Mouse (Mus musculus) CD4-positive, CD25-positive, alpha-beta regulatory T cell, adult 2 months (primary cell): ENCODE measurements around the gene Msantd3.

Experiments used
- DNase-seq: peaks from one replicate; pipeline ENCODE4 v3.0.0-alpha.2; 2012; ENCODE audit warnings: low read depth, low spot score

Gene Msantd3

GRCm38 (mm10) chr4:48539841-48540575 lies at the start of gene Msantd3:
Msantd3 (plus strand) TSS chr4:48539935.
- no peak for DNase-seq

DNA sequence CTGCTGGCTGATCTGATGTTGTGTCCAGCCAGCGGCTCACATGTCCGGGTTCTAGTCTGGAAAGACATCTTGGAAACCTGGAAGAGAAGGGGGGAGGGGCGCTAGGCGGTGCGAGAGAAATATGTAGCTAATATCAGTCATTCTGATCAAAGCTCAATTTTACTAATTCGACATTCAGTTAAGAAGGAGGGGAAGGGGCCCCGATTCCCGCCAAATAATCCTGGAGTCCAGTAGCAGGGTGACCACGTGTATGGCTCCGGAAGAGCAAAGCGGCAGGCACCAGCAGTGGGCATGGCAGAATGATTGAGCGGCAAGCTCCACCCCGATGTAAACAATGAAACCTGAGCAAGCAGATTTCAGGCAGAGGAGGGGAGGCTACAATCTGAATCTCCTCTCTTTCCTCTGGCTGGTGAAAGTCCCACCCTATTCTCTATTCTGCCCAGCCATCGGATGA lies 48.4 kb upstream of the Msantd3 start:
- no peak for DNase-seq

DNA sequence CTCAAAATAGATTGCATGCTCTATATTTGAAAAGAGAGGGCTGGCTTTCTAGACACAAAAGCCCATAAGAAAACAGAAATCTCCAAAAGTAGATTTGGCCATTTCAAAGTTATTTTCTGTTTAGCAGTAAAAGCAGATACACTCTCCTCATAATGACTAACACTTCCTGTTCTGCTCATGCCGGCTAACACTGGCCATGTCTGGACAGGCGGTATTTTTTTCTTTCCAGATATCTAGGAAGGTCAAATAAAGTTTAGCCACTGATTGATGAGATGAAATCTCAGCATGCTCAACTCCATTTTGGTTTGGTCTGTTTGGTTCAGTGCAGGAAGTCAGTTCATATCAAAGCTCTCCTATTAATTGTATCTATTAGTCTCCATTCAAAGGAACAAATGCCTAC lies 47.2 kb upstream of the Msantd3 start:
- DNase-seq = no peak

DNA sequence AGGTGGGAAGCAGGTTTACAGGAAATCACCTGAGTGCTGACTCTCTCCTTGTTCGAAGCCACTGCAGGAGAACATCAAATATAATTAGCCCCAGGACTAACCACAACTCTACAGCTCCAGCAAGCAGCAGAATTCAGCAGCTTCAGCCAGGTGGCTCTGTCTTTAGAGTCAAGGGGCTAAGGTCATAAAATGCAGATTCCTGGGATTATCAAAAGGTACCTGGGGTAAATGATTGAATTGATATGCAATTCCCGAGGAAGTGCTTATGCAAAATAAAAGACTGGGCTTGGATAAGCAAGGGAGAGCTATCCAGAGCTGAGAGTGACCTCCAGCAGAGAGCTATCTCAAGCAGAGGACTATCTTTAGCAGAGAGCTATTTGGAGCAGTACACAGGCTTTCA lies 28.9 kb upstream of the Msantd3 start:
- DNase-seq = no peak

DNA sequence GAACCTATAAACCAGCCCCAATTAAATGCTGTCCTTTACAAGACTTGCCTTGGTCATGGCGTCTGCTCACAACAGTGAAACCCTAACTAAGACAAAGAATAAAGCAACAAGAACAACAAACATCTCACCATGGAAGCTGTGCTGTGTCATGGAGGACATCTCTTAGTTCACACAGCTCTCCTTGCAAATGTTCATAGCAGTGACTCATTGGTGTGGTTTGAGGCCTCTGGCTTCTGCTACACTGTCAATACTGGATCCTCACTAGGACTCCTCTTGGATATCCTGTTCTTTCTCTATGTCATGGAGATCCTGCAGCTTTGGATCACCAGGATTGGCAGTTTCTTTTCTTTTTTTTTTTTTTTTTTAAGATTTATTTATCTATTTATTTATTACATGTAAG lies 10.2 kb upstream of the Msantd3 start:
- DNase-seq = no peak

- no peak for DNase-seq
Observed at GRCm38 (mm10) chr4:48531804-48532601, 7.7 kb upstream of the Msantd3 start.

GRCm38 (mm10) chr4:48536275-48536674 lies 3.5 kb upstream of the Msantd3 start:
- no peak for DNase-seq

DNA sequence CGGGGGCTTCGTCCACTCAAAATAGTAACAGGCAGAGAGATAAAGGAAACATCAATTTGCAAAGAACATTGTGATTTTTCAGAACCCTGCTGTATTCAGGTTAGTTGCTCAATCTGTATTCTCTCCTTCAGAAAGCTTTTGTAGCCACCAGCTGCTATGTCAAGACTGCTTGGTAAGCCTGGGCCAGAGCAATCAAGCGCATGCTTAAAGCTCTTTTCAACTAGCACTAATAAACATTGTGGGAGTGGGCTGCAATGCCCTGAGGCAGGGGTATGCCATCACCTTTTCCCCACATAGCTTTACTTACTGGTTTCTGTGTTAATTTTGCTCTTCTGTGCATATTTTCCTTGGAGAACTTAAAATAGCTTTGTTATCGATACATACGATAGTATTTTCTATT lies 2.7 kb upstream of the Msantd3 start:
- no peak for DNase-seq

- DNase-seq = no peak
Observed at GRCm38 (mm10) chr4:48538581-48538980, 1.2 kb upstream of the Msantd3 start.

GRCm38 (mm10) chr4:48540576-48541111 lies 909 bp downstream of the Msantd3 start:
- no peak for DNase-seq

GRCm38 (mm10) chr4:48541526-48542250 lies 2.0 kb downstream of the Msantd3 start:
- no peak for DNase-seq

- no peak for DNase-seq
Observed at GRCm38 (mm10) chr4:48542351-48542750, 2.6 kb downstream of the Msantd3 start.

GRCm38 (mm10) chr4:48543071-48543865 lies 3.5 kb downstream of the Msantd3 start:
- DNase-seq = no peak

- no peak for DNase-seq
Observed at GRCm38 (mm10) chr4:48544141-48544540, 4.4 kb downstream of the Msantd3 start.

DNA sequence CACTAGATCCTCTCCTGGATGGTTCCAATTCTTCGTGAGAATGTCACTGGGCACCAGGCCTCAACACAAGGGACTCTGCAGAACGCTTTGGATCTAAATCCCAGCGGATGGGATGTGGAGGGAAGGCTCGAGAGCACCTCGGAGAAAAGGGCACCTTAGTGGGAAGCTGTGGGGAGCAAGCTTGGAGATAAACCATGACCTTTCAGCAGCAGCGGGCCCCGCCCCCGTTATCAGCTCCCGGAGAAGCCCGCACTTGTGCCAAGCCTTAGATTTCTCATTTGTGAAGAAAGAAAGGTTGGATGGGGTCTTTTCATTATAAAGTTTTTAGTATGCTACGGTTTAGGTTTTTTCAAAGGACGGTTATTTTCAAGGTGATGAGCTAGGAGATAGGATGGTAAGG lies 6.2 kb downstream of the Msantd3 start:
- DNase-seq = no peak

DNA sequence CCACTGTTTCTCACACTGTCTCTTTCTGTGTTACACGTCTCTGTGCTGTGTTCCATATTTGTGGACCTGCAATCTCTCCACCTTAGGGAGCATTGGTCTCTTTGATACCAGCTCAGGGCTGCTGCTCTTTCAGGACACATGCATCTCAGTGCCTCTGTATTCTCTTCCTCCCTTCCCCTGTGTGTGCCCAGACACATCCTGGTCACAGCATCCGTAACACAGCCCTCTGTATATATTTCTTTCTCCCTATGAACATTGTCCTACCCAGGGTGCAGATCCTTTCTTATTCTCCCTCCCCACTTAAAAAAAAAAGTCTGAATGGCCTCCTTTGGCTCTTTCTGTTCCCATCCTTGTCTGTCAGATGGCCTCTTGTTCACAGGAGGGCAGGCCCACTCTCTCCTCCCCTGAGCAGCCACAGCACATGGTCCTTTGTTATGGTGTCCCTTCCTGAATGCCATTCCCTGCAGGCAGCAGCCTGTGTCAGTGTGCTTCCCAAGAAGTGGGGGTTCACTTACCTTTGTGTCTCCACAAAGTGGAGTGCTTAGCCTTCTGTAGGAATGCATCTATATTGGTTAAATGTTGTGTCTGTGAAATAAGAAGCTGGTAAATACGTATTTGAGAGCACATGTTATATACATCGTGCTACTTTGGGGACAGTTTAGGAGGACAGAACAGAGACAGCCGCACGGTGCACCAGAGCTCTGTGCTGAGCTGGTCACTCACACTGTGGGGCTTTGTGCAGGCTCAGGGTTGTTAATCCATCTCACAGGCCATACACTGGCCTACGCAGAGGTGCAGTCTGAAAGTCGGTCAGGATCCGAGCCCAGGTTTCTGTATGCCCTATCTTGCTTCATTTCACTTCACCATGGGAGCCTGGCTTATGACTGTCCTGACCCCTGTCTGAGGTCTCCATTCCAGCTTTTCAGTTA lies 7.1 kb downstream of the Msantd3 start:
- DNase-seq = no peak

GRCm38 (mm10) chr4:48548393-48549045 lies 8.8 kb downstream of the Msantd3 start:
- DNase-seq = no peak

DNA sequence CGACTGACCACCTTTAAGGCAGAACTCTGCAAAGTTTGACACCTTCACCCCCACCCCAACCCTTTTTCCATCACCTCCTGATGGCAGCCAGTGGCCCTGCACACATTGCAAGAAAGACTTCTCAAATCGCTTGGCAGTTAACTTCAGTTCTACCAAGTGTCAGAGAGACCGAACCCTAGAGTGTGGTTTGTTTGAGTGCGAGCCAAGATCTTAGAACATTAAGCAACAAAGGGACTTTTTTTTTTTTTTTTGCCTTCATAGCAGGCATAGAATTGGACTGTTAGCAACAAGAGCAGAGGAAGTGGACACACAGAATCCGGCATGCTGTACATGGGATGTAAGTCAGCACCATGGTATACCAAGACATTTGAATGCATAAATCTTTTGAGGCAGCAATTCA lies 9.9 kb downstream of the Msantd3 start:
- DNase-seq = no peak

DNA sequence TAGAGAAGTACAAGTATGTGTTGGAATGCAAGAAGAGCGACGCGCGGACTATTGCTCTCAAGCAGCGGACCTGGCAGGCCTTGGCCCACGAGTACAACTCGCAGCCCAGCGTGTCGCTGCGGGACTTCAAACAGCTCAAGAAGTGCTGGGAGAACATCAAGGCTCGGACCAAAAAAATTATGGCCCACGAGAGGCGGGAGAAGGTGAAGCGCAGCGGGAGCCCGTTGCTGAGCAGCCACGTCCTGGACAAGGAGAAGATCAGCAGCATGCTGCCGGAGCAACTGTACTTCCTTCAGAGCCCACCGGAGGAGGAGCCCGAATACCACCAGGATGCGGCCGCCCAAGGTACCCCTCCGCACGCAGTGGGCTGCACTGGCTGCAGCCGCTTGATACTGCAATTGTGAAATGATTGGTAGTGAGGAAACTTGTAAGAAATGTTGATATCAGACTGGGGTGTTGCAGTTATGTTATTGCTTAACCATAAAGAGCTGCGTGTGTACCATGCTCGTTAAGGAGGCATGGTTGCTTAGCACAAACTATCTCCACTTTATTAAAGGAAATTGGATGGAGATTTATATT lies 12.8 kb downstream of the Msantd3 start:
- no peak for DNase-seq
